Mouse (Mus musculus): ENCODE measurements around the gene Adam19.
"Not testable (repeated sequence)": the region's sequence is repeated elsewhere in the genome, so short reads cannot be mapped to it uniquely, and the experiment has no call there.

The Adam19 gene

GRCm38 (mm10) chr11:46055896-46056769 is at the start of gene Adam19:
Adam19 (plus strand) TSS chr11:46055992.
- DNase-seq, result peak; percentile 82 to 85

GRCm38 (mm10) chr11:46016061-46016460 is 39.7 kb upstream of the Adam19 start:
- peak; percentile 70 to 84 for DNase-seq

GRCm38 (mm10) chr11:46020246-46020645 is 35.5 kb upstream of the Adam19 start:
- no peak for DNase-seq

- no peak for DNase-seq
These were observed 33.9 kb upstream of the Adam19 start for GRCm38 (mm10) chr11:46021850-46022249.

GRCm38 (mm10) chr11:46022983-46023382 is 32.8 kb upstream of the Adam19 start:
- DNase-seq, result no peak

- DNase-seq, result peak; percentile 17 to 37
These were observed 29.8 kb upstream of the Adam19 start for GRCm38 (mm10) chr11:46025962-46026392.

GRCm38 (mm10) chr11:46027952-46028814 is 27.6 kb upstream of the Adam19 start:
- no peak for DNase-seq

- DNase-seq, result no peak
These were observed 26.3 kb upstream of the Adam19 start for GRCm38 (mm10) chr11:46029485-46029884.

GRCm38 (mm10) chr11:46030026-46030425 is 25.8 kb upstream of the Adam19 start:
- no peak for DNase-seq

- DNase-seq, result no peak
These were observed 24.3 kb upstream of the Adam19 start for GRCm38 (mm10) chr11:46031470-46031869.

- no peak for DNase-seq
These were observed 22.8 kb upstream of the Adam19 start for GRCm38 (mm10) chr11:46032956-46033355.

GRCm38 (mm10) chr11:46036374-46036773 is 19.4 kb upstream of the Adam19 start:
- DNase-seq, result no peak

GRCm38 (mm10) chr11:46038901-46039300 is 16.9 kb upstream of the Adam19 start:
- DNase-seq, result no peak

GRCm38 (mm10) chr11:46039335-46039734 is 16.5 kb upstream of the Adam19 start:
- peak; percentile 10 to 18 for DNase-seq

GRCm38 (mm10) chr11:46040841-46041556 is 14.8 kb upstream of the Adam19 start:
- DNase-seq, result no peak

- DNase-seq, result no peak
These were observed 14.1 kb upstream of the Adam19 start for GRCm38 (mm10) chr11:46041607-46042267.

- no peak for DNase-seq
These were observed 11.0 kb upstream of the Adam19 start for GRCm38 (mm10) chr11:46044781-46045180.

- no peak for DNase-seq
These were observed 8.5 kb upstream of the Adam19 start for GRCm38 (mm10) chr11:46047264-46047663.

GRCm38 (mm10) chr11:46052105-46052659 is 3.6 kb upstream of the Adam19 start, which contains the start of gene Gm12166:
Gm12166 (minus strand) TSS chr11:46052321.
- DNase-seq, result peak; percentile 64 to 84

GRCm38 (mm10) chr11:46053457-46053856 is 2.3 kb upstream of the Adam19 start:
- not testable (repeated sequence) for DNase-seq

- no peak for DNase-seq
These were observed 1.5 kb upstream of the Adam19 start for GRCm38 (mm10) chr11:46054311-46054710.
